Mouse (Mus musculus): ENCODE data around the gene Rnf222.

The Rnf222 gene

DNA sequence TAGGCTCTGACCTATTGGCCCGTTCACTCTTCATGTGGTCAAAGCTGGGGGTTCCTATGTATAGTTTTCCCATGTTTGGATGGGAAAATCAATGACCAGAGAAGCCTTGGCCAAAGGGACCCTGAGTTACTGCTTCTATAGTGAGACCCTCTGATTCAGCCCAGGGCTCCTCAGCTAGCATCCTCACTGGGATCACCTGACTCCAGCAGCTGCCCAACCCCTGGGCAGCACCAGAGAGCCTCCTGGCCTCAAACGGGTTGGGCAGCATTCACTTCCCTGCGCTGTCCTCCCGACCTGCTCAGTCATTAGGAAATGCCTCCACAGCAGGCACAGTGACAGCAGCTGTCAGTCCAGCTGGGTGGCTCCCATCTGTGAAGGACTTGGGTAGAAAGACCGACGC, at the start of gene Rnf222:
Rnf222 (plus strand) TSS at position 301 of the 400 bp plus-strand sequence.
- no peak for DNase-seq

DNA sequence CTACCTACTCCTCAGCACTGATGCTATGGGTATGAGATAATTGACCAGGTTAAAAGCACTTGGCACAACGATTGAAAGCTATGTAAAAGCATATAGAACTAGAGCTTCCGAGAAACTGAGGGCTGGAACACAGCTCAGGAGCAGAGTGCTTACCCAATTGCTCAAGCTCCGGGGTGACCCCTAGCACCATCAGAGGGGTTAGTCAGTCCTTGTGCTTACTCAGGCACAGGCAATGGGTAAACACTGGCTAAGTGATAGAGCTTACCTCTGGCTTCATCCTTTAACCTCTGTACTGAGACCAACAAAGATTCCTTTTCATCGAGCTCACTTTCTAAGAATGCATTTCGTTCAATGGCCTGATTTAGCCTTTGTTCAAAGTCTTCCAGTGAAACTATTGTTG, 48.7 kb upstream of the Rnf222 start:
- no peak for DNase-seq

DNA sequence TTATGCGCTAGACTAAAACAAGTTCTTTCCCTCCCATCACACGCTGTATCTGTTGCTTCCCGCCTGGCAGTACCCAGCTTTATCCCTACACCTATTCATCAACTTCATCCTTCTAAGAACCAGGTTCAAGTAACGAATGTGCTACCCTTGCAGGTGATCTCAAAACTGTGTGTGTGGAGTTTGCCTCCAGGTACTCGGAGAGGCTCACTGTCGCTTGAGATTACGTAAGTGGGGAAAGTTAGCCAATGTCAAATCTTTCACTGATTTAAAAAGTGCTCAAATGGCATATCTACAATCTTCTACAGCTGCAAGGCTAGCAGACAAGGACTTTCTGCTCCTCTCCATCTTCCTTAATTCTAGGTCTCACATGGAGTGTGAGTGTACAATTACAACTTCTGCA, 37.5 kb upstream of the Rnf222 start:
- no peak for DNase-seq

DNA sequence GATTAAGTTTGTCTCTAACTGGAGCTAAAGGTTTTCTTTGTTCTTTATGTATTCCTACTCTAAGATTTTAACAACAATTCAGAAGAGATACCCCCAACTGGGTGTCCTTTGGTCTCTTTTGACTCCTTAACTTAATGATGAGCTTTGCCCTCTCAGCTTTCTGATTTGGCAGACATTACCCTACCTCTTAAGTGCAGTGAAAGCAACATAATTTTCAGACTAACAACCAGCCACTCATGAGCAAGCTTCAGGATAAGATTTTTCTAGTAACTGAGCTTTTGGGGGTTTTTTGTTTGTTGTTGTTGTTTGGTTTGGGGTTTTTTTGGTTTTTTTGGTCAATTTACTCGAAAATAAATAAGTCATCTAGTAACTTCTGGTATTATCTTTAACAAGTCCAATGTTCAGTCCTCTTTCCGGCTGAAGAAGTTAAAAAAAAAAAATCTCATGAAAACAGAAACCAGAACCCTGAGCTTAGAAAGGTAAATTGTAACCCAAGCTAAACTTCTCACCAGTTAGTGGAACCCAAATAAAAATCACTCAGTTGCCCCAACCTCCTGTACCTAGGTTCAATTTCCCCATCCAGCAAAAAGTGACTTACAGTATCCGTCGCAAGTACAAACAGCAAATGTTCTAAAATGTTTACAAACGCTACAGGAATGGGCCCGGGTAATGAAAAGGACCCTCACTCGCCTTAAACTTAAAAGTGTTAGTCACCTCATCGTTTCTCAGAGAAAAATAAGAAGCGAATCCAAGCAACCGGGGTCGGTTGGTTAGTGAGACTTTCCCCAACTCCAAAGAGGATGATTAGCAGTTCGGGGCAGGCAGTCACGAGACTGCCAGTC, 36.5 kb upstream of the Rnf222 start:
- DNase-seq: no peak

DNA sequence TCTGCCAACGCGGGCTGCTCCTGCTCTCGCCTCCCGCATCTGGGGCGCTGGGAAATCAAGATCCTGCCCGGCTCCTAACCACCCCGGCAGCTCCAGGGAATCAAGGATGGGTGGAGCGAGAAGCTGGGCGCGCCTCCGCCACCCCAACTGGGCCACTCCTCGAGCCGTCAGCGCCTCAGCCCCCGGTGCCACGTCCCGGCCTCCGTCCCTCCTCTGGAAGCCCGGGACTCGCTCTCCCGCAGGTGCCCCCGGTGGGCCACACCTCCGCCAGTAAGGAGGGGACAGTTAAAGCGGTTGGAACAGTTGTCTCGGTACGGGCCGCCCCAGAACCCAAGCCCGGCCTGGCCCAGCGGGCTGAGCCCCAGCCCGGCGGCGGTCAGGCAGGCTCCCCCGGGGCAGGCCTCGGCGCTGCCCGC, 35.9 kb upstream of the Rnf222 start:
- DNase-seq: no peak

DNA sequence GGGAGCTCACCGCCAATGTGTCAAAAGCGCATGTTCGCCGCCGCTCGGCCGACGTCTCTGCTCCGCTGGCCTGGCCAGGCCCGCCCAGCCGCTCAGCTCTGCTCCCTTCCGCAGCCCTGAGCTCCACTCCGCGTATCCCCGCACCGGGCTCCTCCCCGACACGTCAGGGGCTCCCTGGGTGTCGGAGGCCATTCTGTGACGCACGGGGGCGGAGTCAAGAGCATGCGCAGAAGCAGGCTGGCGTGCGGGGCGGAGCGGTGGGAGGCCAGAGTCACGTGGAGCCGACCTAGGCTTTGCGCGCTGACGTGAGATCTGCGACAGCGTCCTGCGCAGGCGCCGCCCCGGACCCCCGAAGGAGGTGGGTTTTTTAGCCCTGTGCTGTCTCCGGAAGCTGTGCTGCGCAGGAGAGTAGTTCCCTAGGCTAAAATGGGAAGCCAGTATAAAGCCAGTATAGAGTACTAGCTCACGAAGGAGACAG, 35.4 kb upstream of the Rnf222 start:
- peak; percentile 99 for DNase-seq

DNA sequence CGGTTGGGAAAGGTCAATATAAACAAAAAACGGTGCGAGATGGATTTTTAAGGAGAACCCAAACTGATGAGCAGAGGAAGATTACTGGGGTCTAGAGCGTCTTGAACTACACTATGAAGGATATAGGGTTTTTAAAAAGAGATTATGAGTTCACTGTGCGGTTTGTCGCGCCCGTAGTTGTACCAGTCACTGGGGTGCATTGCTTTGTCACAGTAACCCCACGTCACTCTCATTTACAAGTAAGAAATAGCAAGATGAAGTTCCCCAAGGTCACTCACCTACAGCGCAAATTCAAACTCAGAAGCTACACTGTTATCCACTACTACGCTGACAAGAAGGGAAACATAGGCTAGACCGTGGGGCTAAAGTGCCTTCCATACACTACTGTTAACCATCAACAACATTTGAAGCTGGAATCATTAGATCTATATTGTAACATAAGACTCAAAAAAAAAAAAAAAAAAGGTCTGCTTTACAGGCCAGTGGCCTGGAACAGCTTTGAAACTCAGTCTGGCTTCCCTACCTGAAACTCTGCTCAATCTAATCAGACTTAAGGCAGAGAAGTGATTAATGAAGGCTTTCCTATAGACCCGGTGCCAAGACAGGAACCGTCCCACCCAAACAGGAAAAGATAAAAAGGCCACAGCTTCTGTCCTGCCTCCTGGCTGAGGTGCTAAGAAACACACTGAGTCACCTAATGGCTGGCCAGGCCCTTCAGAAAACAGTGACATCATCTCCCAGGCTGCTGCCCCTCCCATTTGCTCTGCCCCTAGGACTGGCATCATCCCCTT, 34.5 kb upstream of the Rnf222 start:
- no peak for DNase-seq

DNA sequence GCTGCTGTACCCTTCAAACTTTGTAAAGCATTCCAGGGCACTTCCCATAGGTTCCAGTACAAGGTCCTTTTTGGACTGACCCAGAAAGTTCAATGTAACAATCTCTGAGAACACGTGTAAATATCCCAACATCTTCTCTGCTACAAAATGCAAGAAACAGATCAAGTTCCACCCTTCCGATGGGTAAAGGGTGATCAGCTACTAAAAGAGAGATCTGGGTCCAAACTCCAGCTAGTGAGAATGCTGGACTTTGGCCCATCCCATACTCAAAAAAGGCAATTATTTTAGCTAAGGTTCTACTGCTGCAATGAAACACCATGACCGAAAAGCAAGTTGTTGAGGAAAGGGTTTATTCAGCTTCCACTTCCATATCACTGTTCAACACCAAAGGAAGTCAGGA, 33.7 kb upstream of the Rnf222 start:
- no peak for DNase-seq

DNA sequence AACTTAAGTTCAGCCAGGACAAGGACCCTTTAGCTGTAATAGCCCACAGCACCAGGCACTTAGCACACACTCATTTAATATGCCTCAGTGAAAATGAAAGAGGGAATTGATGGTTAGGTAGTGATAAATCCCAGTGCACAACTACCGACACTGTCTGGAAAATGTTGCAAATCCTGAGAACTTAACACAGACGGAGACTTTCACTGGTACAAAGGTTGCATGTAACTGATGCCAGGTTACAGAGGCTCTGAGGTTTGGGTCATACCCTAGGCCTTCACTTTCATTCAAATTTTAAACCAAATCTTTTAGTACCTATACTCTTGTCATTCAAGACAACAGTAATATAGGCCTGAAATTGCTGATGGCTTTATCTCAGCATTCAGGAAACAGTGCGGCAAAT, 31.0 kb upstream of the Rnf222 start:
- DNase-seq: no peak

DNA sequence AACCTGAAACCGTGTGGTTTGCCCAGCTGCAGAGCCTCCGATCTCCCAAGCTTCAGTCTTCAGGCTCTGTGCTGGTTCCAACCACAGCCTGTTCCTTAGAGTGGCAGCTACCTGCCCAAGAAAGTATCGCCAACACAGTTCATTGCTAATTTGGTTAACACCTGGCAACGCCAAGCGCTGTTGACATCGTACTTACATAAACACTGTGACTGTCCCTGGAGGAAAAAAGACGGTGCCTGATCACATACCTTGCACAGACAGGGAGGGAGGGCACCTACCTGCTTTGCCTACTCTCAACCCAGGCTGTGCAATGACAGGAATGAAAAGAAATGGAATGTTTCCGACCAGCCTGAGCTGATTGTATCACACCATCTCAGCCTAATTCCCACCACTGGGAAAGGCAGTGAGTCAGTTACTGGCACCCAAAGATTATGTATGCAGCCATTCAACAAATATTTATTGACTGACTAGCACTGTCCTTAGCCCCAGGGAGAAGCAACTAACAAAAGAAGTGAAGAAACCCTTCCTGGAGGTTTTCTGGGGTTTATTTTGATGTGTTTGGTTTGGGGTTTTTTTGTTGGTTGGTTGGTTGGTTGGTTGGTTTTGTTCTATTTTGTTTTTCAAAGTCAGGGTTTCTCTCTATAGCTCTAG, 28.3 kb upstream of the Rnf222 start:
- DNase-seq: no peak

DNA sequence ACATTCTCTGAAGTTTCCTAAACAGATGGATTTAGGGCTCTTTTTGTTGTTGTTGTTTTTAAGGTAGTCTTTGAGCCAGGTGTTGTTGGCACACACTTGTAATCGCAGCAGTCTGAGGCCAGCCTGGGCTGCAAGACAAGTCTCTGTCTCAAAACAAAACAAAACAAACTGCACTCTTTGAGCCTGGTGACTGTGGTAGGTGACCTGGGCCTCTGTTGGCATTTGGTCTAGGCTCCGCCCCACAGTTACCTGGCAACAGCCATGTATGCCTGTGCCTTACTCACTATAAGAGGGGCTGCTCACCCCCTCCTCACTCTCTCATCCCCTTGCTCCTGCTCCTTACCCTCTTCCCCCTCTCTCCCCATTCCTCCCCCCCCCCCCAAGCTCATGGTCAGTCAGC, 26.1 kb upstream of the Rnf222 start:
- no peak for DNase-seq

DNA sequence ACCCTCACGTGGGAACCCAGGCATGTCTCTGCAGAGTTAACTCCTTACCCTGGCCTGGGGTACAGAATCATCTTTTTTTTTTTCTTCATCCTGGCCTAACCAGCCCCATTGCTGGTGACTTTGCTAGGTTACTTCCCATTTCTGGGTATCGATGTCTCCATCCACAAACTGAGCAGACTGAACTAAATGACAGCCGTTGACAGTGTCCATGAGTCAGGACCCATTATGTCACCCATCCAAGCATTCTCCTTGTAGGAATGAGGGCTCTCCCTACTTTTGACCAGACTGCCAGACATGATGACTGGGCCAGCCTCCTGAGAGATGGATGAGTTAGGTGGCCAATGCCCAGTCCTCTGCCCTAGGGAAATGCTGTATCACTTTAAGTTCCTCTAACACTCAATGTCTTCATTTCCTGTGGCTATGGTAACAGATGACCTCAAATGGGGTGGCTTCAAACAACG, 24.7 kb upstream of the Rnf222 start:
- no peak for DNase-seq

DNA sequence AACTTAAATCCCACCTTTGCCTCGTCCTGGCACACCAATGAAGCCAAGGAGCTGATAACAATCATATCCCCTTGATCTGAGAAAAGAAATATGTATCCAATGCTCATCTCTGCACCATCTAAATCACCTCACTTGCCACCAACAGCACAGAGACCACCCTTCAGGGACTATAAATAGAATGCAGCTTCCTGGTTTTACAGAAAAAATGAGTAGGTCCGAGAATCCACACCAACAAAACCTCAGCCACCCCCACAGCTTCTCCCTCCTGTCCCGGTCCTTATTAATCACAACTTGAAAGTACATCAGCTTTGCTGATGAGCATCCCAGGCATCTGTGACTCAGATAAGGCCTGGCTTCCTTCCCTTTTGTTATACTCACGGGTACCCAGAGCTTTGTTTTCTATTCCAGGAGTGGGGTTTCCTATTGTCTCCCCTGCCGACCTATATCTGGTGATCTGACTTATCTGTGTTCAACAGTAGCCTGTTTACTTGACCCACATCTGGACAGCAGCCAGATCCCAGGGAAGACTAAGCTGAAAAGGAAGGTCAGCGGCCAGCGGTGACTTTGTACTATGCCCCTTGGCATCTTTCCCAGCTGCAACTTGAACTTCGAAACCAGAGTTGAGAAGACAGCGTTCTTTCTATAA, 23.7 kb upstream of the Rnf222 start:
- DNase-seq: no peak

DNA sequence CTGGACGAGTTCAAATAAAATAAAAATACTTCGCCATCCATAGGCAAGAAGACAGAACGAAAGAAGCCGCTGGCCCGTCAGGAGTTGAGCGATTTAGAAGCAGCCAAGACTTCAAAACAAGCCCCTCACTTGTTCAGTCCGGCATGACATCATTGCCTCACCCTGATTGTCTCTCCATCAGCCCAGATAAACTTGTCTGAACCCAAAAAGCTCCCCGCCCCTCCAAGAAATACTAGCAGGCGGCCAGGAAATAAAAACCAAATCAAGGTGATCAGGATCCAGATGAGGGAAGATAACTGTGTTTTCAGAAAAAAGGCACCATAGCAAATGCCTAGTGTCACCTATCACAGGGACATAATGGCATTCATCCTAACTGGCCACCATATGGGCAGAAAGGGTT, 17.1 kb upstream of the Rnf222 start:
- no peak for DNase-seq

DNA sequence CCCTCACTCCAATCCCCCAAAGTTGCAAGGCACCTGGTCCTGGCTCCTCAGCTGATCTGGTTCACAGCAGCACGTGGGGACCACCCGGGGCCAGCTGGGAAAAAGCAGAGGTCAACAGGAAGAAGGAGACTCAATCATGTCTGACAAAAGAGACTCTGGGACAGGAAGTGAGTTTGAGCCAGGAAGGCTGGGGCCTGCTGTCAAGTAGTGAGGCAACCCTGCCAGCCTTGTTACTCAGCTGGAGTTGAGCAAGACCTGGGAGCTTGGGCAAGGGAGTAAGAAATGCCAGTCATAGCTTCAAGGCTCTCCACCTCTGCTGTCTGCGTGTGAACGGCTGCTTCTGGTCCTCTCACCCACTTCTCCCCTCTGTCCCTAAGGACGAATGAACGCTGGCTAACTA, 16.6 kb upstream of the Rnf222 start, which contains the start of gene Ndel1:
Ndel1 (minus strand) TSS at position 111 of the 400 bp plus-strand sequence.
- no peak for DNase-seq

DNA sequence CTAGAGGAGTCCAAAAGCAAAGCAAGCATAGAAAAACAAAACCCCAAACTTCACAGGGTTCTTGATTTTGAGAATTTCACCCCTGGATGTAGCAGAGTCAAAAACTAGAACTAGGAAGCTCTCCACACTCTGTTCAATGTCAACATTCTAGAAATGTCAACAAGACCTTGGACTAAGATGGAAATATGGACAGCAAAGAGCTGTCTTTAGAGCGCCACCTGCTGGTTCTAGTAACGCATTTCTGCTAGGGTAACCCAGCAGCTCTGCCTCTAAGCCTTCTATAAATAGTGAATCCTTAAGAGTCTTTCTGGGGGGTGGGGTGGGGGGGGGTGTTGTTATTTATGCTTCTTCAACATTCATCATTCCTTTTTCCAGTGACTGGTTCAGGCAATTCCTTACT, 13.5 kb upstream of the Rnf222 start:
- DNase-seq: peak; percentile 61

DNA sequence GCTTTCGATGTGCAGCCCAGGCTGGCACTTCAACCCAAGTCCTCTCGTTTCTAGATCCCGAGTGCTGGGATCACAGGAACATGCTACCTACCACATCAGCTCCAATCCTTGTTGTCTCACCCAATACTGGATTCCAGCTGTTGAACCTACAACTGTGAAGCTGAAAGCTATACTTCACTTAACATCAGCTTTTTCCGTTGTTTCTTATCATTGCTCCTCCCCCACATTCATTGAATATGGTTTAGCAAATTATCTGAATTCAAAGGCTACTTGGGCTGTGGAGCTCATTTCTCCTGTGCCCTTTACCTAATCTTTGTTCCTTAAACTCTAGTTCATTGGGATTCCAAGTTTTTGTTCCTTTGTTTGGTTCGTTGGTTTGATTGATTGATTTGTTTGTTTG, 9.5 kb upstream of the Rnf222 start:
- DNase-seq: no peak

DNA sequence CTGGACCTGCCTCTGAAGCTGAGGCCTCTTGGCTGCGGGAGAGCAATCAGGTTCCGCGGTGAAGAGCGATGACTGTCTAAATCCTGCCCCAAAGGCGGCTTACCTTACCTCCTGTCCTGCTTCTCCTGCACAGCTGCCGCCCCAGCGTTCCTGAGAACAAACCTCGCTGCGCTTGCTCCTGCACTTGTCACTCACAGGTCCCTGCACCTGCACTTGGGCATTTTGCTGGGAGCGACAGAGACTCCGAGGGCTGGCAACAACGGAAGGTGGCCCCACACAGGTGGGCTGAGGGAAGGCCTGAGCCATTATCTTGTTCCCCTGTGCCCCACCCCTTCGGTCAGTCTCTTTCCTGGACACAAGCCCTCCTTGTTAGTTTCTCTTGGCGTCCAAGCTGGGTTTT, 6.2 kb upstream of the Rnf222 start:
- DNase-seq: no peak

DNA sequence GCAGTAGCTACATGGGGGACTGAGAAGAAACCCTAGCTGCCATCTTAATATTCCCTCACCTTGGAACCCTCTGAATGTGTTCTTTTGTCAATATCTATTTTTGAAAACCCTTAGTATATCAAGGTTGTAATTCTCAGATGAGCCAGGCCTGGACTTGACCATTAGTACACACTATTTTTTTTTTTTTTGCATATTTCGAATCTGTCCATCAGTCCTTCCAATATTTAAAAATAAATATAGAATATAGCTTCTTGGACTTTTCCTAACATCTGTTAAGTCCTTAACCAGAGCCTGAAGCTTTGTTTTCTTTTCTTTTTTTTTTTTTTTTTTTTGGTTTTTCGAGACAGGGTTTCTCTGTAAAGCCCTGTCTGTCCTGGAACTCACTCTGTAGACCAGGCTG, 4.5 kb upstream of the Rnf222 start:
- no peak for DNase-seq

DNA sequence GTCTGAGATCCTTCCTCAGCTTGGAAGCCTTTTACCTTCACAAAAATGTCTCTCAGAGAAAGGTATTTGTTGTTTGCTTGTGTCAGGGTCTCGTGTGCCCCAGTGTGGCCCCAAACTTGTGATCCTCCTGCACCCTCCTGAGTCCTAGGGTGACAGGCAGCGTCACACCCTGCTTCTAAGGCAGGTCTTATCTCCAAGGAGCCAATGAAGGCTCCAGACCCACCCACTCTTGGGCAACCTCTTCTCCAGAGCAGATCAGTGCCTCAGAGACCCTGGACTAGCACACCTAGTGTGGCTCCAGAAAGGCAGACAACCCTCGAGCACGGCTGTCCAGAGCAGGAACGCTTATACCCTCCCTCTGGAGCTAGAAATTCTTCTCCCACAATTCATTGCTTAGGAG, 4.0 kb upstream of the Rnf222 start:
- DNase-seq: no peak

DNA sequence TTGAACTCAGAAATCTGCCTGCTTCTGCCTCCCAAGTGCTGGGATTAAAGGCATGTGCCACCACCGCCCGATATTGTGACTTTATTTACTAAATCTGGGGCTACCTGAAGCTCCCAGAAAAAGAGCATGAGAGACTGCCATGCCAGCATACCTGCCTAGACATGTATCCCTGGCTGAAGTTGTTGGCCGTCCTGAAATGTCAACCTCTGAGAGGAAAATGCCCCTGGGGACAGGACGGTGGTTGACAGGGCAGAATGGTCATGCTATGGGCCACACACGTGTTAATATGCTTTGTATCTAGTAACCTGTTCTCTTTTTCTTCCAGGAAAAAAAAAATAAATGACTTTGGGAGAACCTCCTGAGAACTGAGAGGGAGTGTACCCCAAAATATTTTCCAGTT, 2.3 kb upstream of the Rnf222 start:
- no peak for DNase-seq

DNA sequence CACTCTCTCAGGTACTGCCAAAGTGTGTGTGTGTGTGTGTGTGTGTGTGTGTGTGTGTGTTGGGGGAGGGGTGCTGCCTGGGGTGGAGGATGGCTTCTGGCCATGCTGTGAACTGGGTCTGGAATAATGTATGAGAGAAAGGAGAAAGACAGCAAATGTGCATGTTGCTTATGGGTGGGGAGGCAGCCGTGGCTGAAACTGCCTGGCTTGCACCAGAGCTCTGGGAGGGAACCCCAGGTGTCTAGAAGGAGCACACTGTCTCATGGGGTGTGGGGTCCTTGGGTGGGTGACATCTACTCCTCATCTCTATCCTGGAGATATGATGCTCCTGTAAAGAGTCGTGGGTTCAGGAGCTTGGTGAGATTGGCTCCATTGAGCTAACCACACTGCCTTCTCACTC, 300 bp downstream of the Rnf222 start:
- DNase-seq: no peak

DNA sequence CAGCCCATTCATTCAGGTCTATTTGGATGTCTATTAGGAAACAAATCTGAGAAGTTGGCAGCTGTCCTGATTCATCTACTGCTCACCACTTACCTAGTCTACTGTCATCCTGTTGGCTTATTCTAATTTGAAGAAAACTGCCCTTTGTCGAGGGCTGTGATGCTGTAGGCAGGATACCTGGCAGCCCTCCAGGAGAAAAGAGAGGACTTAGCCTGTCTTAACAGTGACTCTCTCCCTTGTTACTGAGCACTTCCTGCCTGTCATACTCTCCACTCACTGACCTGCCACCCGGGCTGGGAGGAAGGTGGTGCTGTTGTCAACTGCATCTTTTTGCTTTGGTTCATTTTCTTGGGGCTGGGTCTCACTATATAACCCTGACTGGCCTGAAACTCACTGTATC, 2.3 kb downstream of the Rnf222 start:
- no peak for DNase-seq
